8 mouse cellular contexts compared by ENCODE assay signal in genomic region chr5:100643991-100644535, GRCm38 (mm10). TPM values are rescaled to one million over a fixed set of nuclear protein-coding genes. Genes with fewer than 3 reads are reported as not detected.
DNase-seq lines count a peak whose midpoint lies in the region; ATAC-seq and TF ChIP-seq lines count a peak whose summit lies in the region.

No protein-coding gene starts in this region.

- peak overlapping the region; percentile 43; the same call in 1 of the 2 replicates for H3K4me2 ChIP-seq in heart, postnatal 0 days (ENCODE audit: low read depth, low read length)
- no peak overlapping the region for H3K4me2 ChIP-seq in lung, embryonic 14.5 days
- H3K4me2 ChIP-seq in stomach, embryonic 16.5 days (ENCODE audit: low read depth, low read length), result 0 out of 2 replicates have a peak overlapping the region, but pooled peaks have one; percentile 3
- H3K4me2 ChIP-seq in forebrain, embryonic 11.5 days (ENCODE audit: low read depth, low read length, severe bottlenecking), result no peak overlapping the region
- H3K4me2 ChIP-seq in hindbrain, embryonic 14.5 days (replicated peaks), result no peak overlapping the region

- H3K4me3 ChIP-seq in heart, postnatal 0 days (ENCODE audit: low read depth, low read length), result no peak overlapping the region
- no peak overlapping the region for H3K4me3 ChIP-seq in lung, embryonic 14.5 days (ENCODE audit: low read depth, low read length)
- H3K4me3 ChIP-seq in stomach, embryonic 16.5 days (replicated peaks; ENCODE audit: low read length), result no peak overlapping the region
- no peak overlapping the region for H3K4me3 ChIP-seq in forebrain, embryonic 11.5 days (ENCODE audit: low read depth, low read length)
- H3K4me3 ChIP-seq in hindbrain, embryonic 14.5 days (replicated peaks; ENCODE audit: low read length), result no peak overlapping the region

- H3K36me3 ChIP-seq in heart, postnatal 0 days (replicated peaks; ENCODE audit: control insufficient read depth, insufficient read depth, low read length), result no peaks in the 10 kb centered on the region
- H3K36me3 ChIP-seq in lung, embryonic 14.5 days (ENCODE audit: insufficient read depth), result no peaks in the 10 kb centered on the region
- no peaks in the 10 kb centered on the region for H3K36me3 ChIP-seq in stomach, embryonic 16.5 days (ENCODE audit: control insufficient read depth, insufficient read depth, low read length)
- H3K36me3 ChIP-seq in forebrain, embryonic 11.5 days (ENCODE audit: control insufficient read depth, insufficient read depth, low read length), result no peaks in the 10 kb centered on the region
- H3K36me3 ChIP-seq in hindbrain, embryonic 14.5 days (replicated peaks; ENCODE audit: control insufficient read depth, insufficient read depth), result no peaks in the 10 kb centered on the region

- peak; percentile 44 for DNase-seq in thymus, postnatal 14 days
- DNase-seq in thymus, adult 18-20 months, result no peak
- no peak for DNase-seq in heart, postnatal 0 days (ENCODE audit: low spot score)
- peak; percentile 35 for DNase-seq in lung, embryonic 14.5 days
- DNase-seq in urinary bladder, postnatal 10 days (ENCODE audit: low spot score), result no peak
- DNase-seq in forebrain, embryonic 11.5 days (ENCODE audit: low spot score), result no peak
- DNase-seq in hindbrain, embryonic 14.5 days (ENCODE audit: low spot score), result no peak

- no peak overlapping the region for H3K9ac ChIP-seq in heart, postnatal 0 days (replicated peaks; ENCODE audit: low read depth, low read length)
- H3K9ac ChIP-seq in lung, embryonic 14.5 days, result no peak overlapping the region
- no peak overlapping the region for H3K9ac ChIP-seq in stomach, embryonic 16.5 days (ENCODE audit: low read length)
- no peak overlapping the region for H3K9ac ChIP-seq in forebrain, embryonic 11.5 days (ENCODE audit: low read length)
- H3K9ac ChIP-seq in hindbrain, embryonic 14.5 days, result no peak overlapping the region

- H3K4me1 ChIP-seq in heart, postnatal 0 days (ENCODE audit: control insufficient read depth, insufficient read depth), result peaks cover 19% of the 10 kb centered on the region
- peaks cover 9% of the 10 kb centered on the region; the same call in 1 of the 2 replicates for H3K4me1 ChIP-seq in lung, embryonic 14.5 days (ENCODE audit: insufficient read depth)
- peaks cover 25% of the 10 kb centered on the region for H3K4me1 ChIP-seq in stomach, embryonic 16.5 days (ENCODE audit: control insufficient read depth, insufficient read depth, low read length)
- H3K4me1 ChIP-seq in forebrain, embryonic 11.5 days (replicated peaks; ENCODE audit: control insufficient read depth, insufficient read depth, low read length), result no peaks in the 10 kb centered on the region
- no peaks in the 10 kb centered on the region for H3K4me1 ChIP-seq in hindbrain, embryonic 14.5 days (replicated peaks; ENCODE audit: control insufficient read depth, insufficient read depth, low read length)

- no peak for TF ChIP-seq EP300 in heart, postnatal 0 days (IDR thresholded peaks at IDR 0.05; ENCODE audit: low read depth)

- TF ChIP-seq CTCF in heart, postnatal 0 days (IDR thresholded peaks at IDR 0.05; ENCODE audit: low read depth), result no peak
- no peak for TF ChIP-seq CTCF in lung, embryonic 14.5 days (IDR thresholded peaks at IDR 0.05; ENCODE audit: low read depth)

- no peaks in the 10 kb centered on the region for H3K9me3 ChIP-seq in heart, postnatal 0 days (replicated peaks; ENCODE audit: control insufficient read depth, low read length)
- no peaks in the 10 kb centered on the region for H3K9me3 ChIP-seq in lung, embryonic 14.5 days (ENCODE audit: low read depth, low read length)
- no peaks in the 10 kb centered on the region for H3K9me3 ChIP-seq in stomach, embryonic 16.5 days (replicated peaks; ENCODE audit: control insufficient read depth, low read length)
- H3K9me3 ChIP-seq in forebrain, embryonic 11.5 days (ENCODE audit: control insufficient read depth, low read length), result no peaks in the 10 kb centered on the region
- H3K9me3 ChIP-seq in hindbrain, embryonic 14.5 days (ENCODE audit: control insufficient read depth, low read length), result no peaks in the 10 kb centered on the region

- WGBS in heart, postnatal 0 days, result 13% methylated on average over 7 of the region's 7 CpGs
- 32% methylated on average over 7 of the region's 7 CpGs for WGBS in lung, embryonic 14.5 days
- 46% methylated on average over 7 of the region's 7 CpGs for WGBS in stomach, embryonic 16.5 days
- 88% methylated on average over 7 of the region's 7 CpGs for WGBS in forebrain, embryonic 11.5 days
- WGBS in hindbrain, embryonic 14.5 days, result 74% methylated on average over 7 of the region's 7 CpGs

- peak overlapping the region; percentile 17; the same call in 1 of the 2 replicates for H3K27ac ChIP-seq in heart, postnatal 0 days (ENCODE audit: low read depth)
- H3K27ac ChIP-seq in lung, embryonic 14.5 days (ENCODE audit: low read depth), result peak overlapping the region; percentile 32; the same call in 1 of the 2 replicates
- H3K27ac ChIP-seq in stomach, embryonic 16.5 days (ENCODE audit: low read length), result peak overlapping the region; percentile 28; the same call in 1 of the 2 replicates
- no peak overlapping the region for H3K27ac ChIP-seq in forebrain, embryonic 11.5 days (ENCODE audit: low read depth, low read length)
- H3K27ac ChIP-seq in hindbrain, embryonic 14.5 days, result no peak overlapping the region

- no peaks in the 10 kb centered on the region for H3K27me3 ChIP-seq in heart, postnatal 0 days (ENCODE audit: control insufficient read depth, insufficient read depth, low read length)
- H3K27me3 ChIP-seq in lung, embryonic 14.5 days (ENCODE audit: insufficient read depth, low read length), result no peaks in the 10 kb centered on the region
- H3K27me3 ChIP-seq in stomach, embryonic 16.5 days (ENCODE audit: control insufficient read depth, insufficient read depth, low read length), result no peaks in the 10 kb centered on the region
- no peaks in the 10 kb centered on the region for H3K27me3 ChIP-seq in forebrain, embryonic 11.5 days (ENCODE audit: control insufficient read depth, insufficient read depth, low read length)
- H3K27me3 ChIP-seq in hindbrain, embryonic 14.5 days (ENCODE audit: control insufficient read depth, insufficient read depth, low read length), result no peaks in the 10 kb centered on the region

- peak; percentile 72 for ATAC-seq in heart, postnatal 0 days (ENCODE audit: insufficient read depth, low read depth)
- ATAC-seq in lung, embryonic 14.5 days (ENCODE audit: insufficient read depth), result peak; percentile 50; the same call in 1 of the 2 replicates
- peak; percentile 61; the same call in 1 of the 2 replicates for ATAC-seq in stomach, embryonic 16.5 days (ENCODE audit: insufficient read depth, low FRiP score)
- no peak for ATAC-seq in forebrain, embryonic 11.5 days (replicated peaks; ENCODE audit: low FRiP score)
- ATAC-seq in hindbrain, embryonic 14.5 days (ENCODE audit: low FRiP score), result no peak

RNA-seq across cellular contexts. Expression of gene Coq2, which starts 30.9 kb away (rescaled TPM):
- total RNA-seq in heart, postnatal 0 days (2014; rRNA removed; ENCODE audit: low replicate concordance), result 146 and 167 TPM in 2 replicates
- 68.3 and 68.5 TPM in 2 replicates for polyA plus RNA-seq in heart, postnatal 0 days (2015; fragmentation: Nextera tagmentation; extraction: Ambion mirVana)
- 68.7 and 70.9 TPM in 2 replicates for polyA plus RNA-seq in lung, embryonic 14.5 days (2014; fragmentation: Nextera tagmentation; extraction: Ambion mirVana)
- polyA plus RNA-seq in stomach, embryonic 16.5 days (2015; fragmentation: Nextera tagmentation; extraction: Ambion mirVana), result 51.8 and 52.2 TPM in 2 replicates
- polyA plus RNA-seq in forebrain, embryonic 11.5 days (2014; fragmentation: Nextera tagmentation; extraction: Ambion mirVana), result 50.8 and 64.5 TPM in 2 replicates
- polyA plus RNA-seq in hindbrain, embryonic 14.5 days (2014; fragmentation: Nextera tagmentation; extraction: Ambion mirVana), result 58.3 and 63.4 TPM in 2 replicates

Comparison
In these comparisons a context has a peak if more than half of its experiments do, and no peak if none do; other contexts are left out.
1. DNase-seq: peak in thymus, postnatal 14 days (single experiment) and lung, embryonic 14.5 days (single experiment); none in thymus, adult 18-20 months (0 of 2), heart, postnatal 0 days (single experiment), urinary bladder, postnatal 10 days (single experiment), forebrain, embryonic 11.5 days (single experiment) and hindbrain, embryonic 14.5 days (single experiment).
2. ATAC-seq: peak in heart, postnatal 0 days (single experiment), lung, embryonic 14.5 days (single experiment) and stomach, embryonic 16.5 days (single experiment); none in forebrain, embryonic 11.5 days (single experiment) and hindbrain, embryonic 14.5 days (single experiment).
3. H3K27ac ChIP-seq: peak in heart, postnatal 0 days (single experiment), lung, embryonic 14.5 days (single experiment) and stomach, embryonic 16.5 days (single experiment); none in forebrain, embryonic 11.5 days (single experiment) and hindbrain, embryonic 14.5 days (single experiment).
4. H3K4me2 ChIP-seq: peak in heart, postnatal 0 days (single experiment) and stomach, embryonic 16.5 days (single experiment); none in lung, embryonic 14.5 days (single experiment), forebrain, embryonic 11.5 days (single experiment) and hindbrain, embryonic 14.5 days (single experiment).